Mouse (Mus musculus): Measurements from ENCODE around the gene Cluap1.
"Not testable (repeated sequence)": the region's sequence is repeated elsewhere in the genome, so short reads cannot be mapped to it uniquely, and the experiment has no call there.

Cluap1 gene

GRCm38 (mm10) chr16:3951141-3951540, 42.5 kb downstream of the Cluap1 start:
- no peak for DNase-seq

- peak in 1 of 2 experiments; percentile 31 for DNase-seq
Observed at GRCm38 (mm10) chr16:3956369-3956768, 47.8 kb downstream of the Cluap1 start.

GRCm38 (mm10) chr16:3959261-3959660, 50.7 kb downstream of the Cluap1 start:
- peak in 1 of 2 experiments; percentile 16 for DNase-seq

GRCm38 (mm10) chr16:3964990-3965389, 56.4 kb downstream of the Cluap1 start:
- DNase-seq, result no peak

- DNase-seq, result no peak
Observed at GRCm38 (mm10) chr16:3965534-3965933, 56.9 kb downstream of the Cluap1 start.

GRCm38 (mm10) chr16:3974456-3974855, 65.9 kb downstream of the Cluap1 start:
- DNase-seq, result not testable (repeated sequence)

- no peak for DNase-seq
Observed at GRCm38 (mm10) chr16:3975658-3976057, 67.1 kb downstream of the Cluap1 start.

GRCm38 (mm10) chr16:3976251-3976671, 67.7 kb downstream of the Cluap1 start, which contains the start of gene Nlrc3:
Gene Nlrc3, minus strand, starts transcription at chr16:3976632.
- no peak for DNase-seq

- DNase-seq, result no peak
Observed at GRCm38 (mm10) chr16:3976712-3977111, 68.1 kb downstream of the Cluap1 start.

GRCm38 (mm10) chr16:3982173-3982572, 73.6 kb downstream of the Cluap1 start:
- peak in 1 of 2 experiments; percentile 5 for DNase-seq

- DNase-seq, result peak in 1 of 2 experiments; percentile 18
Observed at GRCm38 (mm10) chr16:3983146-3983700, 74.6 kb downstream of the Cluap1 start.

GRCm38 (mm10) chr16:3988410-3988809, 79.8 kb downstream of the Cluap1 start:
- no peak for DNase-seq
